Mouse (Mus musculus): ENCODE measurements around the gene Armc5. TPM values are rescaled to one million over a fixed set of nuclear protein-coding genes. Genes with fewer than 3 reads are reported as not detected.
A peak's percentile ranks its signal among the peaks of the same experiment; 100 is the strongest.

Gene Armc5
- total RNA-seq, 4 experiments from 2014 or later = 7.3 to 11.0 (median 8.7) TPM

GRCm38 (mm10) chr7:128246496-128247391 is 9.6 kb downstream of the Armc5 start, which contains the start of gene Tgfb1i1:
Gene Tgfb1i1, plus strand, starts transcription at chr7:128246812.
- DNase-seq (ENCODE audit: low spot score in 2 of 2) = peak; percentile 45 to 51

- peak; percentile 71 to 79 for DNase-seq (ENCODE audit: low spot score in 2 of 2)
Observed at GRCm38 (mm10) chr7:128247443-128247842, 10.3 kb downstream of the Armc5 start.

- no peak for DNase-seq (ENCODE audit: low spot score in 2 of 2)
Observed at GRCm38 (mm10) chr7:128248081-128249042, 11.2 kb downstream of the Armc5 start.

GRCm38 (mm10) chr7:128249998-128250397 is 12.9 kb downstream of the Armc5 start:
- DNase-seq (ENCODE audit: low spot score in 2 of 2) = no peak

- DNase-seq (ENCODE audit: low spot score in 2 of 2) = no peak
Observed at GRCm38 (mm10) chr7:128251946-128252345, 14.8 kb downstream of the Armc5 start.

GRCm38 (mm10) chr7:128252609-128253008 is 15.5 kb downstream of the Armc5 start:
- no peak for DNase-seq (ENCODE audit: low spot score in 2 of 2)

GRCm38 (mm10) chr7:128254978-128255377 is 17.8 kb downstream of the Armc5 start:
- DNase-seq (ENCODE audit: low spot score in 2 of 2) = no peak

- DNase-seq (ENCODE audit: low spot score in 2 of 2) = no peak
Observed at GRCm38 (mm10) chr7:128255757-128256156, 18.6 kb downstream of the Armc5 start.

GRCm38 (mm10) chr7:128256783-128257334 is 19.7 kb downstream of the Armc5 start:
- no peak for DNase-seq (ENCODE audit: low spot score in 2 of 2)

- DNase-seq (ENCODE audit: low spot score in 2 of 2) = no peak
Observed at GRCm38 (mm10) chr7:128265411-128265810, 28.3 kb downstream of the Armc5 start, which contains the start of gene Slc5a2. Gene Slc5a2, plus strand, starts transcription at chr7:128265657.

GRCm38 (mm10) chr7:128266056-128266455 is 28.9 kb downstream of the Armc5 start:
- no peak for DNase-seq (ENCODE audit: low spot score in 2 of 2)

GRCm38 (mm10) chr7:128267391-128267790 is 30.2 kb downstream of the Armc5 start:
- DNase-seq (ENCODE audit: low spot score in 2 of 2) = no peak

GRCm38 (mm10) chr7:128267813-128268212 is 30.7 kb downstream of the Armc5 start:
- no peak for DNase-seq (ENCODE audit: low spot score in 2 of 2)

- DNase-seq (ENCODE audit: low spot score in 2 of 2) = no peak
Observed at GRCm38 (mm10) chr7:128270431-128270850, 33.3 kb downstream of the Armc5 start.

- no peak for DNase-seq (ENCODE audit: low spot score in 2 of 2)
Observed at GRCm38 (mm10) chr7:128271496-128271895, 34.4 kb downstream of the Armc5 start.

GRCm38 (mm10) chr7:128276051-128276450 is 38.9 kb downstream of the Armc5 start:
- no peak for DNase-seq (ENCODE audit: low spot score in 2 of 2)

- no peak for DNase-seq (ENCODE audit: low spot score in 2 of 2)
Observed at GRCm38 (mm10) chr7:128279750-128280149, 42.6 kb downstream of the Armc5 start.

GRCm38 (mm10) chr7:128281765-128282164 is 44.6 kb downstream of the Armc5 start:
- no peak for DNase-seq (ENCODE audit: low spot score in 2 of 2)

- DNase-seq (ENCODE audit: low spot score in 2 of 2) = no peak
Observed at GRCm38 (mm10) chr7:128282532-128283244, 45.5 kb downstream of the Armc5 start.

GRCm38 (mm10) chr7:128284047-128284446 is 46.9 kb downstream of the Armc5 start:
- DNase-seq (ENCODE audit: low spot score in 2 of 2) = no peak

- no peak for DNase-seq (ENCODE audit: low spot score in 2 of 2)
Observed at GRCm38 (mm10) chr7:128285060-128285459, 47.9 kb downstream of the Armc5 start.

Measured in gastrocnemius, adult 8-10 months (tissue).